Mouse (Mus musculus) kidney, adult 2 months (tissue): ENCODE data around the gene Chpf2.

Experiments
- CTCF ChIP-seq: fragments of 200-500 bp; conservative IDR thresholded peaks from 2 replicates; pipeline ENCODE4 v1.5.1; 2011; ENCODE audit warnings: low read depth, mild to moderate bottlenecking, control low read depth, low read length, moderate library complexity, mixed read lengths; ENCODE audit not compliant: insufficient read depth, insufficient read length
- POLR2A ChIP-seq: fragments of 200-500 bp; IDR thresholded peaks from one replicate; pipeline ENCODE4 v1.6.1; 2011; ENCODE audit warnings: low read depth, low read length, control low read depth

DNA sequence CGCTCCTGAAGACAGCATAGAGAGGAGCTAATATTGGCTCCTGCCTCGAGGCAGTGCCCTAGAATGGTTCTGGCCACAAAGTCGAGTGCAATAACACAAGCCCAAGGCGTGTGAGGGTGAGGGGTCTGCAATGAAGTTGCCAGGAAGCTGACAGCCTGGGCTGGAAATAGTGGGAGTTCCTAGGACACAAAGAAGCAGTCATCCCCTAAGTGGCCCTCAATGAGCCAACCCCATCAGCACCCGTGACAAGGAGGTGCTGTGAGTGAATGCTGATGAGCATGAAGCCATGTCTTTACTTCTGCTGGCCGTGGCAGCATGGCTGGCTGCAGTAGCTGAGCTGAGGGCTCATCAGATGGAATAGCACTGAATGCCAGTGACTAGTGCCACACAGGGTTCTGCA lies 28.6 kb downstream of the Chpf2 start:
- TF ChIP-seq POLR2A = no peak
- no peak for TF ChIP-seq CTCF
